Comparison of ENCODE assay signal across 8 mouse cellular contexts in genomic region chr15:102455993-102456392, GRCm38 (mm10). TPM values are rescaled to one million over a fixed set of nuclear protein-coding genes. Genes with fewer than 3 reads are reported as not detected.
DNase-seq lines count a peak whose midpoint lies in the region; ATAC-seq and TF ChIP-seq lines count a peak whose summit lies in the region.
"Had no signal": no experiment of that assay in that cellular context is flagged by ENCODE, and none has a peak within 500 bp of the region (broad histone marks: within the 10 kb centered on the region; RNA-seq: fewer than 3 reads in every experiment).

No protein-coding gene starts in this region.

- no peak overlapping the region for H3K4me3 ChIP-seq in kidney, postnatal 0 days (replicated peaks; ENCODE audit: low read depth, low read length)
- no peak overlapping the region for H3K4me3 ChIP-seq in kidney, embryonic 15.5 days (replicated peaks)
- H3K4me3 ChIP-seq in bone marrow, adult 2 months (replicated peaks; ENCODE audit: control insufficient read depth, low read depth, low read length), result no peak overlapping the region
- H3K4me3 ChIP-seq: myocyte had no signal

- no peak overlapping the region for H3K4me2 ChIP-seq in kidney, postnatal 0 days (ENCODE audit: low read length)
- H3K4me2 ChIP-seq in kidney, embryonic 15.5 days, result no peak overlapping the region

- no peaks in the 10 kb centered on the region for H3K27me3 ChIP-seq in kidney, postnatal 0 days (ENCODE audit: insufficient read depth, low read length)
- no peaks in the 10 kb centered on the region for H3K27me3 ChIP-seq in kidney, embryonic 15.5 days

- H3K4me1 ChIP-seq in kidney, postnatal 0 days (replicated peaks; ENCODE audit: insufficient read depth, low read length), result no peaks in the 10 kb centered on the region
- peaks cover 28% of the 10 kb centered on the region for H3K4me1 ChIP-seq in kidney, embryonic 15.5 days
- H3K4me1 ChIP-seq in bone marrow, adult 2 months (ENCODE audit: control insufficient read depth, insufficient read depth, low read length), result peaks cover 2% of the 10 kb centered on the region

- H3K9me3 ChIP-seq in kidney, postnatal 0 days (replicated peaks; ENCODE audit: low read length), result no peaks in the 10 kb centered on the region
- no peaks in the 10 kb centered on the region for H3K9me3 ChIP-seq in kidney, embryonic 15.5 days (replicated peaks)

- no peak for TF ChIP-seq POLR2A in bone marrow, adult 2 months (IDR thresholded peaks at IDR 0.05; ENCODE audit: borderline replicate concordance, control insufficient read depth, low read depth, low read length)

- TF ChIP-seq CTCF in kidney, postnatal 0 days (IDR thresholded peaks at IDR 0.05; ENCODE audit: low read depth), result peak; percentile 59
- TF ChIP-seq CTCF in bone marrow, adult 2 months (IDR thresholded peaks at IDR 0.05; ENCODE audit: control insufficient read depth, insufficient read depth, low read length), result peak; percentile 68

- H3K27ac ChIP-seq in kidney, postnatal 0 days, result no peak overlapping the region
- no peak overlapping the region for H3K27ac ChIP-seq in kidney, embryonic 15.5 days
- H3K27ac ChIP-seq in bone marrow, adult 2 months (ENCODE audit: control insufficient read depth, insufficient read depth, low read depth, low read length, poor library complexity), result no peak overlapping the region

- ATAC-seq in kidney, postnatal 0 days (replicated peaks; ENCODE audit: low FRiP score, low read depth), result no peak; the same call in 1 of the 2 replicates
- no peak for ATAC-seq in kidney, embryonic 15.5 days (replicated peaks; ENCODE audit: low FRiP score)

- DNase-seq in kidney, postnatal 0 days (ENCODE audit: low spot score), result no peak
- DNase-seq in ES-CJ7 (ENCODE audit: low read depth, low spot score), result peak; percentile 88
- DNase-seq in naive thymus-derived CD4-positive, alpha-beta T cell, adult 2 months (ENCODE audit: low read depth), result peak; percentile 53
- no peak for DNase-seq in layer of hippocampus, adult 9-10 months (ENCODE audit: low spot score)
- DNase-seq in gastrocnemius, postnatal 36 days, result no peak

- H3K36me3 ChIP-seq in kidney, postnatal 0 days (ENCODE audit: insufficient read depth, low read length), result no peaks in the 10 kb centered on the region
- no peaks in the 10 kb centered on the region for H3K36me3 ChIP-seq in kidney, embryonic 15.5 days

- WGBS in kidney, postnatal 0 days, result 41% methylated on average over 6 of the region's 6 CpGs
- WGBS in kidney, embryonic 15.5 days, result 38% methylated on average over 6 of the region's 6 CpGs
- WGBS in bone marrow, adult 2 months, result 61% methylated on average over 6 of the region's 6 CpGs

- intact Hi-C loops in gastrocnemius, postnatal 36 days (cut with DNase I), result no loop called here

- H3K9ac ChIP-seq in kidney, postnatal 0 days (ENCODE audit: low read depth, low read length), result no peak overlapping the region
- H3K9ac ChIP-seq in kidney, embryonic 15.5 days, result no peak overlapping the region

RNA-seq across cellular contexts. Expression of gene Prr13, which starts 2.8 kb away (rescaled TPM):
- 109 and 117 TPM in 2 replicates for polyA plus RNA-seq in kidney, postnatal 0 days (2015; fragmentation: Nextera tagmentation; extraction: Ambion mirVana)
- polyA plus RNA-seq in kidney, embryonic 15.5 days (2015; fragmentation: Nextera tagmentation; extraction: Ambion mirVana), result 82.9 and 86.1 TPM in 2 replicates
- 125 and 251 TPM in 2 replicates for polyA plus RNA-seq in bone marrow, adult 2 months (2011; ENCODE audit: insufficient read depth, insufficient read length, low replicate concordance, missing spikeins)
- 10 to 100 TPM; 13.4 to 13.7 TPM for total RNA-seq in gastrocnemius, postnatal 36 days (2021)

RNA-seq across cellular contexts. Expression of gene Amhr2, which starts 10.8 kb away (rescaled TPM):
- polyA plus RNA-seq in kidney, postnatal 0 days (2015; fragmentation: Nextera tagmentation; extraction: Ambion mirVana), result 0.46 and 0.80 TPM in 2 replicates
- polyA plus RNA-seq in kidney, embryonic 15.5 days (2015; fragmentation: Nextera tagmentation; extraction: Ambion mirVana), result 0.75 and 1.7 TPM in 2 replicates
- 4.8 TPM in 1 of 2 replicates, not detected in the other for polyA plus RNA-seq in bone marrow, adult 2 months (2011; ENCODE audit: insufficient read depth, insufficient read length, low replicate concordance, missing spikeins)
- total RNA-seq in gastrocnemius, postnatal 36 days (2021), result 1 to 10 TPM; 9.1 to 10.0 TPM

RNA-seq across cellular contexts. Expression of gene Pcbp2, which starts 14.3 kb away (rescaled TPM):
- 185 and 191 TPM in 2 replicates for polyA plus RNA-seq in kidney, postnatal 0 days (2015; fragmentation: Nextera tagmentation; extraction: Ambion mirVana)
- polyA plus RNA-seq in kidney, embryonic 15.5 days (2015; fragmentation: Nextera tagmentation; extraction: Ambion mirVana), result 210 and 217 TPM in 2 replicates
- polyA plus RNA-seq in bone marrow, adult 2 months (2011; ENCODE audit: insufficient read depth, insufficient read length, low replicate concordance, missing spikeins), result 210 and 264 TPM in 2 replicates
- total RNA-seq in gastrocnemius, postnatal 36 days (2021), result 100 to 1,000 TPM; 350 to 411 TPM

RNA-seq across cellular contexts. Expression of gene Gm10337, which starts 47.5 kb away (rescaled TPM):
- 1.8 TPM in 1 of 2 replicates, not detected in the other for polyA plus RNA-seq in kidney, postnatal 0 days (2015; fragmentation: Nextera tagmentation; extraction: Ambion mirVana)
- 2.8 and 5.5 TPM in 2 replicates for polyA plus RNA-seq in kidney, embryonic 15.5 days (2015; fragmentation: Nextera tagmentation; extraction: Ambion mirVana)
- not detected in 2 replicates for polyA plus RNA-seq in bone marrow, adult 2 months (2011; ENCODE audit: insufficient read depth, insufficient read length, low replicate concordance, missing spikeins)
- not detected for total RNA-seq in gastrocnemius, postnatal 36 days (2021)
- polyA plus RNA-seq: myocyte had no signal

RNA-seq across cellular contexts. Expression of gene Sp1, which starts 50.0 kb away (rescaled TPM):
- polyA plus RNA-seq in kidney, postnatal 0 days (2015; fragmentation: Nextera tagmentation; extraction: Ambion mirVana), result 8.8 TPM in 2 replicates
- 10.8 and 11.1 TPM in 2 replicates for polyA plus RNA-seq in kidney, embryonic 15.5 days (2015; fragmentation: Nextera tagmentation; extraction: Ambion mirVana)
- polyA plus RNA-seq in bone marrow, adult 2 months (2011; ENCODE audit: insufficient read depth, insufficient read length, low replicate concordance, missing spikeins), result 13.8 and 35.2 TPM in 2 replicates
- total RNA-seq in gastrocnemius, postnatal 36 days (2021), result 10 to 100 TPM; 20.2 to 22.8 TPM

Comparison
In these comparisons a context has a peak if more than half of its experiments do, and no peak if none do; other contexts are left out.
1. DNase-seq: peak in ES-CJ7 (single experiment) and naive thymus-derived CD4-positive, alpha-beta T cell, adult 2 months (single experiment); none in kidney, postnatal 0 days (single experiment), layer of hippocampus, adult 9-10 months (single experiment) and gastrocnemius, postnatal 36 days (0 of 2).